Mouse (Mus musculus) cerebellum, adult 2 months (tissue): ENCODE measurements around the gene Mreg. TPM values are rescaled to one million over a fixed set of nuclear protein-coding genes. Genes with fewer than 3 reads are reported as not detected.

Experiments
- DNase-seq, 2 experiments: peaks; one replicate each; pipeline ENCODE4 v3.0.0; 2021
- H3K27ac ChIP-seq: fragments of 200-500 bp; 2 replicates; pipeline ENCODE4 v1.5.1; 2012; ENCODE audit warnings: low read length, control low read depth, inconsistent platforms; ENCODE audit not compliant: insufficient read depth
- H3K27me3 ChIP-seq: fragments of 200-500 bp; 2 replicates; pipeline ENCODE4 v1.6.1; 2012; ENCODE audit warnings: inconsistent platforms, mild to moderate bottlenecking, low read length, moderate library complexity; ENCODE audit not compliant: control insufficient read depth, insufficient read depth
- H3K4me1 ChIP-seq: fragments of 200-500 bp; 2 replicates; pipeline ENCODE4 v1.6.1; 2011; ENCODE audit warnings: low read length; ENCODE audit not compliant: control insufficient read depth, insufficient read depth
- H3K4me3 ChIP-seq: fragments of 200-500 bp; replicated peaks from 2 replicates; pipeline ENCODE3; 2011; ENCODE audit warnings: mild to moderate bottlenecking, low read depth, low read length, control low read depth; ENCODE audit not compliant: insufficient read depth
- CTCF ChIP-seq: fragments of 200-500 bp; IDR thresholded peaks from 2 replicates; pipeline ENCODE4 v1.5.1; 2011; ENCODE audit warnings: low read depth, mild to moderate bottlenecking, control low read depth, low read length, moderate library complexity, borderline replicate concordance; ENCODE audit not compliant: insufficient read depth
- POLR2A ChIP-seq: fragments of 200-500 bp; IDR thresholded peaks from 2 replicates; pipeline ENCODE4 v1.6.1; 2011; ENCODE audit warnings: low read length, control low read depth, borderline replicate concordance; ENCODE audit not compliant: insufficient read depth
- WGBS: fragments of 180-500 bp; shearing (Covaris S2); methylation state at CpG from one replicate; pipeline ENCODE4 v1.1.7; 2018; 5-methylcytosine and 5-hydroxymethylcytosine counted together
- polyA plus RNA-seq: library from polyadenylated mRNA; depleted of rRNA; stranded (reverse); fragments of >200 nt; gene quantifications from 2 replicates; pipeline ENCODE4 v1.2.3, GENCODE M21; 2012

Gene Mreg
- polyA plus RNA-seq, 1 experiment: 25.8 TPM

- Histone ChIP-seq H3K4me1 (peaks cover 18% of the 10 kb centered on the region), H3K4me3 (no peak overlapping the region), H3K27me3 (no peaks in the 10 kb centered on the region), H3K27ac (no peak overlapping the region)
- TF ChIP-seq POLR2A (no peak), CTCF (no peak)
- no peak for DNase-seq
- WGBS: 95% methylated on average over 10 of the region's 10 CpGs
These were observed 45.1 kb downstream of the Mreg start for GRCm38 (mm10) chr1:72167024-72167423.

- Histone ChIP-seq H3K27me3 (no peaks in the 10 kb centered on the region), H3K4me3 (no peak overlapping the region), H3K4me1 (peaks cover 15% of the 10 kb centered on the region), H3K27ac (no peak overlapping the region)
- 97% methylated on average over 5 of the region's 5 CpGs for WGBS
- no peak for TF ChIP-seq CTCF
- TF ChIP-seq POLR2A: no peak
- no peak for DNase-seq
These were observed 45.7 kb downstream of the Mreg start for GRCm38 (mm10) chr1:72166468-72166814.

GRCm38 (mm10) chr1:72165723-72166467 is 46.2 kb downstream of the Mreg start:
- Histone ChIP-seq H3K27me3 (no peaks in the 10 kb centered on the region), H3K27ac (no peak overlapping the region), H3K4me1 (peaks cover 10% of the 10 kb centered on the region), H3K4me3 (no peak overlapping the region)
- DNase-seq: no peak
- WGBS: 87% methylated on average over 20 of the region's 20 CpGs
- TF ChIP-seq CTCF (peak; percentile 10; the same call in 1 of the 2 replicates), POLR2A (no peak)

GRCm38 (mm10) chr1:72160321-72160720 is 51.8 kb downstream of the Mreg start:
- Histone ChIP-seq H3K4me3 (no peak overlapping the region), H3K4me1 (no peaks in the 10 kb centered on the region), H3K27ac (no peak overlapping the region), H3K27me3 (no peaks in the 10 kb centered on the region)
- no peak for TF ChIP-seq CTCF
- TF ChIP-seq POLR2A: no peak
- DNase-seq: no peak
- WGBS: 91% methylated on average over 7 of the region's 7 CpGs

- Histone ChIP-seq H3K27me3 (no peaks in the 10 kb centered on the region), H3K4me3 (no peak overlapping the region), H3K27ac (no peak overlapping the region), H3K4me1 (no peaks in the 10 kb centered on the region)
- TF ChIP-seq POLR2A: no peak
- no peak for TF ChIP-seq CTCF
- no peak for DNase-seq
These were observed 67.1 kb downstream of the Mreg start for GRCm38 (mm10) chr1:72145041-72145440.

DNA sequence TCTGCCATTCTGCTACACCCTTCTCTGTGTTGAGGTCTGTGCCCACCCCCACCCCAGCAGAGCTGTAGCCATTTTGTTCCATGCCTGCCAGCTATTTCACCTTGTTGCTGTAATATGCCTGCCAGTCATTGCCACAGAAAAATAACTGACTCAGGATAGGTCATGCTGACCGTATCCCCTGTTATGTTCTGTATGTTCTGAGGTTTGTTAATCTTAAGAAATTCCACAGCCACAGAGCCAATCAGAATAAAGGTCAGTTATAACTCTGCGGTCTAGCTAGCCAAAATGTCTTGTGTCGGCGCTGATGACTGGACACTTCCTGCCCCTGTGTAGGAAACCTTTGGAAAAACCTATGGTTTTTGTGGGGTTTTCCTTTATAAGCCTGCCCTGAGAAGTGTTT is 67.7 kb downstream of the Mreg start:
- H3K27me3 ChIP-seq: no peaks in the 10 kb centered on the region
- H3K4me1 ChIP-seq: no peaks in the 10 kb centered on the region
- H3K4me3 ChIP-seq: no peak overlapping the region
- no peak overlapping the region for H3K27ac ChIP-seq
- no peak for DNase-seq
- WGBS: 88% methylated on average over 4 of the region's 4 CpGs
- no peak for TF ChIP-seq POLR2A
- TF ChIP-seq CTCF: no peak

DNA sequence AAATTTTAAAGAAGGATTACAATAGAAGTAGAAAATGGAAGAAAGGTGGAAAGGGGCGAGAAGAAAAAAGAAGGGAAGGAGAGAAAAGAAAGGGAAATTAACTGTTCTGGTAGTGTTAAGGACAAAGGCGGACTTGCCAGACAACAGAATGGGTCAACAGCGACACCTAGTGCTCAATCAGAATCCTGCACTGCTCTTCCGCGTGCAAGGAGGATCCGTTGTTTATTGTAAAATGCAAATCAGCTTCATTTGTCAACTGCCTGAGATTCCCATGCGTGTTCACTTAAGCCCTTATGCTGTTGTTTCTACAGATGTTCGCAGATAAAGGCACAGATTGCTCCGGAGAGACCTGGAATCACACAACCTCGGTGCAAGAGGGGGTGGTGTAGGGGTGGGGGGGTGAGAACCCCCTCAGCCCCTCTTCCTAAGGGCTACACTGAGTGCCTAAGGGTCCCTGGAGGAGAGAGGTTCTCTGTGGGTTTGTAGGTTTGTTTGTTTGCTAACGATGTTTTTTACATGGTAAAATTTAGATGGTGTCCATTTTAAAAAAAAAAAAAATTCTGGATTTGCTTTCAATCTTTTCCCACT is 70.1 kb downstream of the Mreg start:
- Histone ChIP-seq H3K4me3 (no peak overlapping the region), H3K27me3 (no peaks in the 10 kb centered on the region; the same call in 1 of the 2 replicates), H3K4me1 (no peaks in the 10 kb centered on the region), H3K27ac (no peak overlapping the region)
- DNase-seq: peak; percentile 25 to 26
- WGBS: 7% methylated on average over 11 of the region's 11 CpGs
- TF ChIP-seq CTCF (peak; percentile 90), POLR2A (no peak)

GRCm38 (mm10) chr1:72136101-72136500 is 76.0 kb downstream of the Mreg start:
- Histone ChIP-seq H3K27me3 (no peaks in the 10 kb centered on the region; the same call in 1 of the 2 replicates), H3K4me1 (no peaks in the 10 kb centered on the region), H3K27ac (no peak overlapping the region), H3K4me3 (no peak overlapping the region)
- WGBS: 95% methylated on average over 10 of the region's 10 CpGs
- TF ChIP-seq CTCF (no peak), POLR2A (no peak)
- no peak for DNase-seq
